Mouse (Mus musculus) regulatory T cell (primary cell): ENCODE results near the gene Rere.
"Not testable (repeated sequence)": the region's sequence is repeated elsewhere in the genome, so short reads cannot be mapped to it uniquely, and the experiment has no call there.

Experiments used
- in situ Hi-C: fragments of 300-600 bp; cut with MboI, MseI; formaldehyde crosslinking; loops from one replicate; pipeline ENCODE4 v1.15.1; 2025; ENCODE audit warnings: high pct_unique_total_duplicates

The Rere gene

GRCm38 (mm10) chr4:150581931-150582723 is 300.7 kb downstream of the Rere start:
- in situ Hi-C loops: no loop called here

- in situ Hi-C loops: no loop called here
These were observed 301.7 kb downstream of the Rere start for GRCm38 (mm10) chr4:150582966-150583776.

GRCm38 (mm10) chr4:150583777-150584135 is 302.3 kb downstream of the Rere start:
- in situ Hi-C loops: no loop called here

GRCm38 (mm10) chr4:150585800-150586199 is 304.4 kb downstream of the Rere start:
- in situ Hi-C loops: no loop called here

- in situ Hi-C loops: no loop called here
These were observed 304.8 kb downstream of the Rere start for GRCm38 (mm10) chr4:150586275-150586674.

- in situ Hi-C loops: no loop called here
These were observed 306.3 kb downstream of the Rere start for GRCm38 (mm10) chr4:150587597-150588299.

GRCm38 (mm10) chr4:150588300-150588621 is 306.8 kb downstream of the Rere start:
- in situ Hi-C loops: no loop called here

- in situ Hi-C loops: no loop called here
These were observed 309.3 kb downstream of the Rere start for GRCm38 (mm10) chr4:150590621-150591282.

- in situ Hi-C loops: no loop called here
These were observed 310.2 kb downstream of the Rere start for GRCm38 (mm10) chr4:150591602-150592001.

GRCm38 (mm10) chr4:150592087-150592486 is 310.6 kb downstream of the Rere start:
- in situ Hi-C loops: no loop called here

GRCm38 (mm10) chr4:150593473-150594217 is 312.2 kb downstream of the Rere start:
- in situ Hi-C loops: no loop called here

- in situ Hi-C loops: no loop called here
These were observed 312.9 kb downstream of the Rere start for GRCm38 (mm10) chr4:150594298-150594829.

- in situ Hi-C loops: no loop called here
These were observed 313.6 kb downstream of the Rere start for GRCm38 (mm10) chr4:150595071-150595470.

- in situ Hi-C loops: no loop called here
These were observed 314.5 kb downstream of the Rere start for GRCm38 (mm10) chr4:150595991-150596390.

- in situ Hi-C loops: no loop called here
These were observed 317.2 kb downstream of the Rere start for GRCm38 (mm10) chr4:150598686-150599085.

- in situ Hi-C loops: no loop called here
These were observed 317.9 kb downstream of the Rere start for GRCm38 (mm10) chr4:150599119-150599992.

GRCm38 (mm10) chr4:150600503-150600902 is 319.1 kb downstream of the Rere start:
- in situ Hi-C loops: not testable (repeated sequence)

GRCm38 (mm10) chr4:150601489-150601888 is 320.0 kb downstream of the Rere start:
- in situ Hi-C loops: no loop called here

- in situ Hi-C loops: no loop called here
These were observed 322.1 kb downstream of the Rere start for GRCm38 (mm10) chr4:150603366-150604061.
